Mouse (Mus musculus) hindbrain, embryonic 12.5 days (tissue): Measurements from ENCODE around the gene Krtap9-3. TPM values are rescaled to one million over a fixed set of nuclear protein-coding genes. Genes with fewer than 3 reads are reported as not detected.

ENCODE experiments used
- ATAC-seq: fragments of 200-750 bp; cut with Nextera tagmentation; 2 replicates; pipeline ENCODE4 v1.8.0; 2017; ENCODE audit warnings: moderate TSS enrichment; ENCODE audit not compliant: low FRiP score
- H3K27ac ChIP-seq: fragments of 300-500 bp; sonication (generic); 2 replicates; pipeline ENCODE4 v1.5.1; 2016; ENCODE audit warnings: mild to moderate bottlenecking
- H3K27me3 ChIP-seq: fragments of 300-500 bp; sonication (generic); 2 replicates; pipeline ENCODE4 v1.6.1; 2016; ENCODE audit warnings: mild to moderate bottlenecking
- H3K36me3 ChIP-seq: fragments of 300-500 bp; sonication (generic); 2 replicates; pipeline ENCODE4 v1.6.1; 2016; ENCODE audit warnings: mild to moderate bottlenecking
- H3K4me1 ChIP-seq: fragments of 300-500 bp; sonication (generic); 2 replicates; pipeline ENCODE4 v1.6.1; 2016
- H3K4me2 ChIP-seq: fragments of 300-500 bp; sonication (generic); replicated peaks from 2 replicates; pipeline ENCODE4 v1.6.1; 2016; ENCODE audit warnings: mild to moderate bottlenecking
- H3K4me3 ChIP-seq: fragments of 300-500 bp; sonication (generic); 2 replicates; pipeline ENCODE4 v1.5.1; 2016; ENCODE audit warnings: mild to moderate bottlenecking
- H3K9ac ChIP-seq: fragments of 300-500 bp; sonication (generic); 2 replicates; pipeline ENCODE4 v1.6.1; 2016; ENCODE audit warnings: mild to moderate bottlenecking, moderate library complexity
- H3K9me3 ChIP-seq: fragments of 300-500 bp; sonication (generic); replicated peaks from 2 replicates; pipeline ENCODE4 v1.6.1; 2016; ENCODE audit warnings: mild to moderate bottlenecking
- WGBS: fragments of 180-500 bp; shearing (Covaris S2); methylation state at CpG from one replicate; pipeline ENCODE4 v1.1.7; 2016; 5-methylcytosine and 5-hydroxymethylcytosine counted together
- polyA plus RNA-seq: library from polyadenylated mRNA; unstranded; fragments of >200 nt; fragmentation: Nextera tagmentation; extraction: Ambion mirVana; gene quantifications from 2 replicates; pipeline ENCODE4 v1.2.1, GENCODE M21; 2016

Krtap9-3 gene
- polyA plus RNA-seq, 1 experiment from 2014 or later = not detected

DNA sequence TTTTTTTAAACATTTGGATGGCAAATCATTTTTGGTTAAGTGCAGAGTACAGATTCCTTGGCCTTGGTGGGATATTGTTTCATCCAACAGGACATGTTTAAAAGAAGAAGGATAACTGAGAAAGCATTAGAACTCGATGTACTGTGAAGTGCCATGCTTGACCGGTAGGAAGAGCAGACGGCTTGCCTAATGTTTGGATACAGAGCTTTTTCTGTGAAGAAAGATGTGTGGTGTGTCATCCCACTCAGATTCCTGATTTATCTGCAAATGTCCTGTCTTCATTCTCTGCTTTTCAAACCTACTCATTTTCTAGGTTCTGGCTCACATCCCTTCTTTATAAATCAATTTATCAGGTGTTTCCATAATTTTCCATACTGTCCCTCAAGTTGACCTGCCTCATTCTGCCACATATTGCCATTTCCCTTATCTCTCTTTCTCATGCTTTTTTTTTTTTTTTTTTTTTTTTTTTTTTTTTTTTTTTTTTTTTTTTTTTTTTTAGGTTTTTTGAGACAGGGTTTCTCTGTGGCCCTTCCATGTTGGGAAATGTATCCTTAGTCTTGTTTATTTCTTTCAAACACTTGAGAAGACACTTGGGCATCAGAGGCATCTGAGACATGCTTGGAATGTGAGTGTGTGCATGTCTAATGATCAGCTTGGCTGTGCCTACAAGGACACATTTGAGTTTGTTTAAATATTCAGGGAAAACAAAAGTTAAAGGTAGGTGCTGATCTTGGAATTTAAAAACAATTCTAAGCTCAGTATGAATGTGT is 39.7 kb downstream of the Krtap9-3 start:
- no peaks in the 10 kb centered on the region for H3K27me3 ChIP-seq
- no peak for ATAC-seq
- no peak overlapping the region for H3K4me3 ChIP-seq
- no peaks in the 10 kb centered on the region for H3K36me3 ChIP-seq
- no peak overlapping the region for H3K4me2 ChIP-seq
- H3K27ac ChIP-seq = no peak overlapping the region
- H3K4me1 ChIP-seq = no peaks in the 10 kb centered on the region
- no peak overlapping the region for H3K9ac ChIP-seq
- 79% methylated on average over 3 of the region's 3 CpGs for WGBS
- no peaks in the 10 kb centered on the region for H3K9me3 ChIP-seq

DNA sequence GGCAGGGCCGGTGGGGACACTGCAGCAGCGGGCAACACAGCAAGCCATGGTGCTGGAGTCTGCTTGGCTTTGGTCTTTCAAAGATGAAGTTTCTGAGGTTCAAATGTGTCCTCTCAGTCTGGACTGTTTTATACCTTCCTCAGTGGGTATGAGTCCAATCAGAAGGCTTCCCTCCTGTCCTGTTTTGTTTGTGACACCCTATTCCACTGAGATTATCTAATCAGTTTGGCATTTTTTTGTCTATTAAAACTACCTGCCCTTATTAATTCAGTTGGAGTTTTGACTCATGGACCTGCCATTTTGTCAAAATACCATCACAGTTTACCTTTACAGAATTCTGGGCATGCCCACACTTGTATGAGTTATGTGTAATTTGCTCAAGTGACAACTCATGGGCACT is 41.2 kb downstream of the Krtap9-3 start, which contains the start of gene Krtap3-2:
Krtap3-2 (minus strand) TSS at position 101 of the 400 bp plus-strand sequence.
- H3K9me3 ChIP-seq = no peaks in the 10 kb centered on the region
- H3K9ac ChIP-seq = no peak within 1 kb of the TSS
- no peak within 1 kb of the TSS for H3K27ac ChIP-seq
- H3K4me2 ChIP-seq = no peak within 1 kb of the TSS
- no peak for ATAC-seq
- H3K4me1 ChIP-seq = no peaks in the 10 kb centered on the region
- H3K36me3 ChIP-seq = no peaks in the 10 kb centered on the region
- H3K4me3 ChIP-seq = no peak within 1 kb of the TSS
- 82% methylated on average over 2 of the region's 2 CpGs for WGBS
- H3K27me3 ChIP-seq = no peaks in the 10 kb centered on the region

- Histone ChIP-seq H3K4me3 (no peak overlapping the region), H3K4me2 (no peak overlapping the region), H3K27ac (no peak overlapping the region), H3K4me1 (no peaks in the 10 kb centered on the region), H3K9ac (no peak overlapping the region), H3K27me3 (no peaks in the 10 kb centered on the region), H3K36me3 (no peaks in the 10 kb centered on the region), H3K9me3 (no peaks in the 10 kb centered on the region)
- ATAC-seq = no peak
- 84% methylated on average over 2 of the region's 2 CpGs for WGBS
Observed at GRCm38 (mm10) chr11:99556195-99556594, 41.7 kb downstream of the Krtap9-3 start.

DNA sequence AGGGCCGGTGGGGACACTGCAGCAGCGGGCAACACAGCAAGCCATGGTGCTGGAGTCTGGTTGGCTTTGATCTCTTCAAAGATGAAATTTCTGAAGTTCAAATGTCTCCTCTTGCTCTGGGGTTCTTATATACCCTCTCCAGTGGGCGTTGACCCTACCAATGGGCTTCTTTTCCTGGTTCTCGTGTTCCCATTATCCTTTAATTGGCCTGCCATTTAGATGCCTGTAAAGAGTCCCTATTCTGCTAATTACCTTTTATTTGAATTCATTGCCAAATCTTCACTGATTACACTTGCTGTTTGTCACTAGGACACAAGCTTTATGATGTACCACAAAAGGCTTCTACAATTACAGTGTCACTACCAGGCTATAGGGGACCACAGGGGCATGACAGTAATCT is 47.1 kb downstream of the Krtap9-3 start, which contains the start of gene Krtap3-3:
Krtap3-3 (minus strand) TSS at position 101 of the 400 bp plus-strand sequence.
- no peak within 1 kb of the TSS for H3K9ac ChIP-seq
- H3K4me1 ChIP-seq = no peaks in the 10 kb centered on the region
- H3K36me3 ChIP-seq = no peaks in the 10 kb centered on the region
- no peaks in the 10 kb centered on the region for H3K27me3 ChIP-seq
- H3K9me3 ChIP-seq = no peaks in the 10 kb centered on the region
- ATAC-seq = no peak
- H3K4me2 ChIP-seq = no peak within 1 kb of the TSS
- no peak within 1 kb of the TSS for H3K27ac ChIP-seq
- WGBS = 74% methylated on average over 4 of the region's 4 CpGs
- no peak within 1 kb of the TSS for H3K4me3 ChIP-seq

GRCm38 (mm10) chr11:99547892-99548291 is 50.0 kb downstream of the Krtap9-3 start:
- no peaks in the 10 kb centered on the region for H3K9me3 ChIP-seq
- no peaks in the 10 kb centered on the region for H3K27me3 ChIP-seq
- ATAC-seq = no peak
- no peaks in the 10 kb centered on the region for H3K4me1 ChIP-seq
- H3K36me3 ChIP-seq = no peaks in the 10 kb centered on the region
- no peak overlapping the region for H3K27ac ChIP-seq
- no peak overlapping the region for H3K4me3 ChIP-seq
- H3K9ac ChIP-seq = no peak overlapping the region
- H3K4me2 ChIP-seq = no peak overlapping the region

Other genes with a start within 250 kb of the Krtap9-3 start
- gene Krt27, start 247.0 kb downstream of the Krtap9-3 start, polyA plus RNA-seq = not detected in 2 replicates
- 0.21 and 0.27 TPM in 2 replicates for gene Krt28, start 223.2 kb downstream of the Krtap9-3 start, polyA plus RNA-seq
- 32.7 and 39.8 TPM in 2 replicates for gene Krt10, start 208.7 kb downstream of the Krtap9-3 start, polyA plus RNA-seq
- gene Krt12, start 175.8 kb downstream of the Krtap9-3 start, polyA plus RNA-seq = 0.12 TPM in 1 of 2 replicates, not detected in the other
- 0.35 TPM in 2 replicates for gene Krt20, start 160.0 kb downstream of the Krtap9-3 start, polyA plus RNA-seq
- gene Krt23, start 105.0 kb downstream of the Krtap9-3 start, polyA plus RNA-seq = 0.22 TPM in 1 of 2 replicates, not detected in the other
- gene Krt39, start 76.8 kb downstream of the Krtap9-3 start, polyA plus RNA-seq = not detected in 2 replicates
- not detected in 2 replicates for gene Krt40, start 54.9 kb downstream of the Krtap9-3 start, polyA plus RNA-seq
- gene Krtap3-3, start 47.2 kb downstream of the Krtap9-3 start, polyA plus RNA-seq = not detected in 2 replicates
- not detected in 2 replicates for gene Krtap3-2, start 41.3 kb downstream of the Krtap9-3 start, polyA plus RNA-seq
- not detected in 2 replicates for gene Gm11939, start 38.6 kb downstream of the Krtap9-3 start, polyA plus RNA-seq
- not detected in 2 replicates for gene Krtap3-1, start 31.5 kb downstream of the Krtap9-3 start, polyA plus RNA-seq
- not detected in 2 replicates for gene Krtap1-5, start 17.1 kb downstream of the Krtap9-3 start, polyA plus RNA-seq
- gene Krtap1-4, start 14.5 kb downstream of the Krtap9-3 start, polyA plus RNA-seq = not detected in 2 replicates
- not detected in 2 replicates for gene Krtap1-3, start 6.8 kb downstream of the Krtap9-3 start, polyA plus RNA-seq
- not detected in 2 replicates for gene Gm11938, start 5.2 kb upstream of the Krtap9-3 start, polyA plus RNA-seq
- gene Gm11937, start 12.1 kb upstream of the Krtap9-3 start, polyA plus RNA-seq = not detected in 2 replicates
- not detected in 2 replicates for gene Krtap2-4, start 16.7 kb upstream of the Krtap9-3 start, polyA plus RNA-seq
- gene Gm11562, start 22.3 kb upstream of the Krtap9-3 start, polyA plus RNA-seq = not detected in 2 replicates
- not detected in 2 replicates for gene Krtap4-1, start 30.1 kb upstream of the Krtap9-3 start, polyA plus RNA-seq
- gene Krtap4-2, start 37.0 kb upstream of the Krtap9-3 start, polyA plus RNA-seq = not detected in 2 replicates
- not detected in 2 replicates for gene Krtap4-7, start 46.0 kb upstream of the Krtap9-3 start, polyA plus RNA-seq
- gene Gm11555, start 52.1 kb upstream of the Krtap9-3 start, polyA plus RNA-seq = not detected in 2 replicates
- not detected in 2 replicates for gene Gm11563, start 60.9 kb upstream of the Krtap9-3 start, polyA plus RNA-seq
- not detected in 2 replicates for gene Krtap4-6, start 67.9 kb upstream of the Krtap9-3 start, polyA plus RNA-seq
- not detected in 2 replicates for gene Gm14190, start 92.6 kb upstream of the Krtap9-3 start, polyA plus RNA-seq
- not detected in 2 replicates for gene Gm14180, start 136.2 kb upstream of the Krtap9-3 start, polyA plus RNA-seq
- gene Gm11595, start 174.8 kb upstream of the Krtap9-3 start, polyA plus RNA-seq = not detected in 2 replicates
- not detected in 2 replicates for gene Krtap4-8, start 182.6 kb upstream of the Krtap9-3 start, polyA plus RNA-seq
- gene Krtap4-9, start 187.1 kb upstream of the Krtap9-3 start, polyA plus RNA-seq = not detected in 2 replicates
- gene Gm11596, start 195.4 kb upstream of the Krtap9-3 start, polyA plus RNA-seq = not detected in 2 replicates
- not detected in 2 replicates for gene Gm11569, start 200.8 kb upstream of the Krtap9-3 start, polyA plus RNA-seq
- gene Gm11554, start 206.3 kb upstream of the Krtap9-3 start, polyA plus RNA-seq = not detected in 2 replicates
- not detected in 2 replicates for gene Krtap4-13, start 211.8 kb upstream of the Krtap9-3 start, polyA plus RNA-seq
- gene Gm11564, start 217.6 kb upstream of the Krtap9-3 start, polyA plus RNA-seq = not detected in 2 replicates
- gene 2300003K06Rik, start 240.0 kb upstream of the Krtap9-3 start, polyA plus RNA-seq = not detected in 2 replicates